Mouse (Mus musculus): ENCODE measurements around the gene Olfr958.

The Olfr958 gene

DNA sequence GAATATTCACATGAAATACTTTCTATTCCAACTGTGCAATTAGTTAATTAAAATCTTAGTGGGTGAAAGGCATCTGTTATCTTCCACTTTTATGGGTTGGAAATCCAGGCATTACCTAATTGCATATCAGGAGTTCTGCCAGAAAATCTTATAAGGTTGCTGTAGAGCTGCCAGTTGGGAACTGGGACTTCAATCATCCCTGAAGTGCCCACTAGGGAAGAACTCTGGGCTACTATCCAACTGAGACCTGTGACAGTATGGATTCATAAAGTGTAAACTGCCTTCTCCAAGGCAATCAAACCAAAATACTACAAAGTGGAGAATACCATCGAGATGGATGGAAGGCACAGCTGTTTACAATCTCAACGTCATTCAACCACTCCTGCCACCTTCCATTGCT is at the start of gene Olfr958:
TSS of gene Olfr958 (minus strand) at position 109 of the 400 bp plus-strand sequence.
- DNase-seq, result no peak

DNA sequence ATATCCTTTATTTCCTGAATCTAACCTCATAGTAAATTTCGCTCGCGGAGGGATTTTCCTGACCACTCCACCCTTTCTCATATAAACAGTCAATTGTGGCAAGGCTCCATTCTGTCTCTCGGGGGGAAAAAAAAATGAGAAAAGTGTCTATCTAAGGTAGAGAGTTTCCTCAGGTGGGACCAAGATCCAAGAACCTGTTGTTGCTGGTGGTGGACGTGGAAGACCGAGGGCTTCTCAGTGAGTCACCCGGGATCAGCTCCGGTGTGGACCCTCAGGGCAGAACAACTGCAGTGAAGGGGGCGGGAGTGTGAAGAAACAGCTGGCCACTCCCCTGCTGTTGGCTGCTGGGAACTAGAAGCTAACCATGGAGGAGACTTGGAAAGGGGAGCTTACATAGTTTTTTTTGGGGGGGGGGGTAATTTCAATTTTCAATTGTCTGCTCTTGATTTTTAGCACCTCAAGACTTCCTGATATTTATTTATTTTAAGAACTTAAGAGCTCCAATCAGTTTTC is 49.5 kb upstream of the Olfr958 start:
- no peak for DNase-seq

DNA sequence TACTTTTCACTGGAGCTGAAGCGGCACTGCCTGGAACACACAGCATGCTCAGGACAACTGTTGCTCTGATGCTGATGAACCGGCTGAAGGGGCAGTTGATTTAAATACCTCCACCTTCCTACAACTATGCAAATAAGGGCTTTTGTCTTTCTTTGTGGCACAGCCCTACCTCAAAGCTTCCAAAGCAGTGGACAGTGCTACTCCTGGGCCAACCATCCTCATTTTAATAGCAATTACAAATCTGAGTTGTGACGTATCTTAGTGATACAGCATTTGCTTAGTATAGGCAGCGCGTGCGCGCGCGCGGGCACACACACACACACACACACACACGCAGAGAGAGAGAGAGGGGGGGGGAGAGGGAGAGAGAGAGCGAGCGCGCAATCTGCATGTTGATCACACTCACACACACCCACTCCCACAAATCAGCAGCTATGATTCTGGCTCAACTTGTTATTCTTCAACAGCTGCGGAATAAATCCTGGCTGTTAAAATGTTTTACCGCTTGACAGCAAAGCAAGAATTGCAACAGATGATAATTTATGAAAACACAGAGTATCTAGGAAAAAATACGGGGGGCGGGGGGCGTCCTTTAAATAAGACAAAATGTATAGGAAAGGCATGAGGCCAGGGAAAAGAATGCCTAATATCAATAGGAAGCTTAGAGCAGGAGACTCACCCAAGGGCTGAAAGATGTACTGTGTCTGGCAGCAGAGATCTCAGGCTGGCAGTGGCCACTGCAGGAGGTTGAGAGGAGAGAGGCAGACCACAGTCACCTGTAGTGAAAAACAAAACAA is 48.9 kb upstream of the Olfr958 start:
- DNase-seq, result no peak

DNA sequence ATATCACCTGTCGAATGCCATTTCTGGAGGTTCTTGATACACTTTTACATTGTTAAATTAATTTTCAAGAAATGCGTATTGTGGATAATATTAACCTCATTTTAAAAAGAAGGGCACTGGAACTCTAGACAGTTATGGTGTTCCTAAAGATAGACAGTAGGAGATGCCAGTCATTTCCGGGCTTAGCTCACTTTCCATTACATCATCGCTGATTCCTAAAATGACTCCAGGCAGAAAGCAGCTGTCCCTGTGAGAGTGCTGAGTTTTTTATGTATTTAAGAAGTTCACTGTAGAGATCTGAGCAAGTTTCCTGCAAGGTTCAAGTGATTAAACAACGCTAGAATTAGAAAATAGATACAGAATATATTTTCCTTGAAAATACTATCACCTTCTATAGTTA is 23.2 kb upstream of the Olfr958 start:
- DNase-seq, result no peak

DNA sequence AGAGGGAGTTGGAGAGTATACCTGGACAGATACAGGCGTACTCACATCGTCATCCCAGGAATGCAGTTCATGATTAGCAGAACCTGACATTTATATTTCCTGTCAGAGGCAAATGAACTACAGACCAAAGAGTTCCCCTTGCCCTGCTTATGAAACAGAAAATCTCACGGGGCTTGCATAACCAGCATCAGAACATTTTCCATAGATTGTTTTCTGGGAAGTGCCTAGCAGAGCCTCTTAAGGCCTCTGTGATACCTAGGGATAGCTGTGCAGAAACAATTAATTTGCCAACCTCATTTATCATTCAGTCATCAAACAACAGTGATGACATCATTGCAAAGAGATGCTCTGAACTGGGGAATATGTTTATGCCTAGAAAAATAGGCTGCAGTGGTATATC is 21.6 kb upstream of the Olfr958 start, which contains the start of gene Olfr959:
TSS of gene Olfr959 (minus strand) at position 101 of the 400 bp plus-strand sequence.
- DNase-seq, result no peak

DNA sequence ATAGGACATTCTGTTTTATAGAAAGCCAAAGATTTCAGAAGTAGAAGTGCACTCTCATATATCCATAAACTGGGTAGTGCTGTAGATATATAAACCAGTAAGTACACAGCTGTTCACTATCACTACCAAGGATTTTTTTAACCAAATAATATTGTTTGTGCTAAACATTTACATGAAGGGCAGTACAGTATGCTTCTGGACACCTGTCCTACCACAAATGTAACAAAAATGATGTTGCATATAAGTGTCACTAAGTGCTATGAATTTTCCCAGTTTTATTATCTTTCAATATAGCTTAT is 4.4 kb upstream of the Olfr958 start:
- no peak for DNase-seq

DNA sequence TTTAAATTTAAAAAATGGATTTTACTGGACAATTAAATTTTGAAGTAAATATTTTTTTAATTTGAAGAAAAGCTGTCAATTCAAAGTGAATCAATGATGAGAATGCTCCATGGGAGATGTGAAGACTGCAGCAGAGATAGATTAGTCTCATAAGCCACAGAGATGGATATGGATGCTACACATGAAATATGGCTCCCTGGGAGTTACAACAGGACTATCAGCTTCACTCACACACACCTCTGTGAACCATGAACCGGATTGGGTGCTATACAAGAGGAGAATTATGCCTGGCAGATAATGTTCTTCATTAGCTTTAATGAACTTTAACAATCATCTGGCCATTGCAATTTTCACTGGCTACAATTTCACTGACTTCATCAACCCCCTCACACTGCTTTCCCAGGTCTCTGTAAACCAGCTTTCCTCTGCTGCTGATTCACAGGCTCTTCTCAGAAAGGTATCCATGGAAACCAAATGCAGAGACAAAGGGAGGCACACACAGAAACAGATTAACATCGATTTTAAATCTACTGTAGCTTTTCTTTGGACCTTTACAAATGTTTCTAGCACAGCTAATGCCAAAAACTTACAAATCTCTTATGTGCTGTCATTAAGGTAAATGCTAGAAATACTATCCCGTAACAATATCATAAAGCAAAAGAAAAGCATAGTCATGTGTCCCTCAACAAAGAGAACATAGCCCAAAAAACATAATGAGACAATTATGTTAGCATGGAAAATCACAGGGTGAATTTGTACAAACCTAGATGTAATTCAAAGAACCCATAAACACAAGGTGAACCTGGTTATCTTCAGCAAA is 3.9 kb upstream of the Olfr958 start:
- DNase-seq, result no peak

DNA sequence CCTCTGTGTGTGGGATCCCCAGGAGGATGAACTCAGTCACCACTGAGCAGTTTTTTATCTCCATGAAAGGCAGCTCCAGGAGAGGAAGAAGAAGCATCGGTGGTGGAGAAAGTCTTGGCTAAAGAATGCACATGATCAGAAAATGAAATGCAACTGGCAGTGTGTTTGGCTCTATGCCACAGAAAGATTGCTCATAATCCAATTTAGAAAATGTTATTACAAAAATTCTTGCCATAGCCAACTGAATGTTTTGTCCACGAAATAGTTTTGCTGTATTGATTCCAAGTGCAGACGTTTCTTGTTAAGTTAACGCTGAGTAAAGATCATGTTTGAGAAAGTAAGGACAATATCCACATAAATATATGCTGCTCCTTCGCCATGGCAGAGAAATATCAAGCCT is 3.0 kb downstream of the Olfr958 start:
- DNase-seq, result no peak

DNA sequence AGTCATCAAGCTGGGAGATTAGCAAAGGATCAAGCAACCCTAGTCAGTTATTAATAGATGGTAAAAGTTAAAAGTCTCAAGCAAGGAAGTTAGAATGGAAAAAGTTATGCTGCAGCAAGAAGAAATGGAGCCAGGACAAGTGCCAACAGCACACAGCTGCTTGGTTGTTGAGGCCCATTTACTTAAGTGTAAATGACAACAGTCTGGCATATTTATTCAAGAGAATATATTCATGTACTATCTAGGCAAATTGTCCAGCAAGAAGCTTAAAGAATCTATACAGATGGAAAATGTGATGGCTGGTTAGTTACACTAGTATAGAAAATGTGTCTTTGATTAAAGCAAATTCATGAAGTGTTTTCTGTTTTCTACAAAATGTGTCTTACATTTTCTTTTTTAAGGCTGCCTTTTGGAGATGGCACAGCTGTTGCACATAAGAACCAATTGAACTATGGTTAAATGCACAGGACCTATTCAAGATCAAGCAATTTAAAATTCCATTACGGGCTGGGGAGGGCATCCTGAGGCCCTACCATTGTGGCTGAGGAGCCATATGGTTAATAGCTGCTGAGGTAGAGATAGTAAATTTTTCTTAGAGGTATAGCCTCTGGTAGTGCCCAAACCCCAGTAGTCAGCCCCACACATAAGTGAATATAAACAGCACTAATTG is 30.1 kb downstream of the Olfr958 start:
- DNase-seq, result no peak

DNA sequence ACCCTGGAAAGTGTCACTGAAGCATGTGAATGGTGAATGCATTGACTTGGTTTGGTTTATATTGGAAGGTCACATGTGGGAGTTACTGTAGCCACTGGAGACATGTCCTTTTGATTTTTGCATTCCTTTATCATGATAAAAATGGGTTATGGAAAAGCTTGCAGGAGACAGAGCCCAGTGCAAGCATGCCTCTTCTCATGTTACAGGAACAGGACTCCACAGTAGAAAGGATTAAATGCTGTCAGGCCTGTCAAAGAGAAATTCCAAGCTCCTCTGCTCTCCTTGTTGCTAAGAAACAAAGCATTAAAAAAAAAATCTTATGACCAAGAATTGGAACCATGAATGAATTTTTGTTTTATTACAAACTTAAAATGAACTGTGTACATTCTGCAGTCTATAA is 35.3 kb downstream of the Olfr958 start:
- DNase-seq, result no peak

DNA sequence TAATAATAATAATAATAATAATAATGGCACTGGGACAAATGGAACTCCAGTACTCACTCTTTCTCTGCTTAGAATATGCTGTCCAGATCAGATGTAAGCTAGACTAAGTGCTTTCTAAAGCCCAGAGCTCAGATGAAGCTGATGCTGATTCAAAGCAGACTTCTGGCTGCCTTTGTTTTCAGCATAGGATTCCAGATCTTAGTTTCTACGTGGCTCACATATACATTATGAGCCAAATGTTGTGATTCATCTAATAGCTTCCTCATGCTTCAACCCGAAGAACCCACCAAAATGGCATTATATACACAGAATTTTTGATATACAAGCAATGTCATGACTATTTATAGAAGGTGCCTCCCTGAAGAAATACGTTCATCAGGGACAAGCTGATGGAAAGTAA is 38.3 kb downstream of the Olfr958 start, which contains the start of gene Olfr957:
TSS of gene Olfr957 (minus strand) at position 279 of the 400 bp plus-strand sequence.
- no peak for DNase-seq

DNA sequence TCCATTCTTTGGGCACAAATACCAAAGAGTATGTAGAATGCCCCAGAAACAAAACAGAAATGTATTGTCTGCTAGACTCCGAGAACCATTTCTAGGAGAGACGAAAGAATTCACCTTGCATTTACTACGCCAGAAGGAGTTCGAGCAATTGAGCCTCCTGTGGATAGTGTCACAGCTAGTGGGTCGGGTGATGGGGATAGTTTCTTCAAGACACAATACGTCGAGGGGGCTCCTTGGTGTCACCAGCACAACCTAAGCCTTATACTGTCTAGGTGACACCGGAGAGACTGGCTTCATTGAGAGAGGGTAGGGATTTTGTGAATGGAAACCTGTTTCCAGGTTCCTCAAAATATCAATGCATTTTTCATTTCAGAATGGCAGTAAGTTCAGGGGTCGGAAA is 44.4 kb downstream of the Olfr958 start:
- no peak for DNase-seq

DNA sequence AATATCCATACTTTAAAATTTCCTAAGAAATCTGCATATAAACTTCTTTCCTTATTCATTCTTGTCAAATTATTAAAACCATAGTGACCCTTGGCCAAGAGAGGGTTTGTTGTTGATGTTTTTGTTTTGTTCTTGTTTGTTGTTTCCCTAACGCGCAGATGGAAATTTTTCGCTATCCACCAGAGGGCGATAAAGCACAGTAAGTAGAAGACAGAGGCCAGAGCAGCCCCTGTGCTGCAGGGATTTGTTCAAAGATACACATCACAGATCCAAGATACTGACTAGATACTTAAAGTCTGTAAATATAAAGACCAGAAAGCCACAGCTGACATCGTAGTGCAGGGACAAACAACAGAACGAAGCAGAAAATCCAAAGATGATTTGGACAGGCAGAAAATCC is 44.9 kb downstream of the Olfr958 start:
- DNase-seq, result peak; percentile 15
